Mouse (Mus musculus) cortical plate, adult 2 months (tissue): Measurements from ENCODE around the gene Smtnl2. TPM values are rescaled to one million over a fixed set of nuclear protein-coding genes. Genes with fewer than 3 reads are reported as not detected.
A peak's percentile ranks its signal among the peaks of the same experiment; 100 is the strongest.

Source experiments
- H3K27ac ChIP-seq: fragments of 200-500 bp; 2 replicates; pipeline ENCODE4 v1.5.1; 2012; ENCODE audit warnings: low read length, control low read depth, inconsistent platforms; ENCODE audit not compliant: insufficient read depth
- H3K4me1 ChIP-seq: fragments of 200-500 bp; 2 replicates; pipeline ENCODE4 v1.6.1; 2011; ENCODE audit warnings: low read length; ENCODE audit not compliant: control insufficient read depth, insufficient read depth
- H3K4me3 ChIP-seq: fragments of 200-500 bp; 2 replicates; pipeline ENCODE4 v1.5.1; 2011; ENCODE audit warnings: mild to moderate bottlenecking, low read length, control low read depth; ENCODE audit not compliant: insufficient read depth
- CTCF ChIP-seq: fragments of 200-500 bp; IDR thresholded peaks from 2 replicates; pipeline ENCODE4 v1.5.1; 2011; ENCODE audit warnings: mild to moderate bottlenecking, control low read depth, low read length; ENCODE audit not compliant: insufficient read depth; ENCODE audit errors: extremely low read depth
- POLR2A ChIP-seq: fragments of 200-500 bp; IDR thresholded peaks from 2 replicates; pipeline ENCODE4 v1.6.1; 2011; ENCODE audit warnings: mild to moderate bottlenecking, low read length, control low read depth; ENCODE audit not compliant: insufficient read depth; ENCODE audit errors: extremely low read depth
- polyA plus RNA-seq: library from polyadenylated mRNA; depleted of rRNA; stranded (reverse); fragments of >200 nt; gene quantifications from 2 replicates; pipeline ENCODE4 v1.2.3, GENCODE M21; 2012

Gene Smtnl2
- polyA plus RNA-seq, 1 experiment: 1.6 TPM

DNA sequence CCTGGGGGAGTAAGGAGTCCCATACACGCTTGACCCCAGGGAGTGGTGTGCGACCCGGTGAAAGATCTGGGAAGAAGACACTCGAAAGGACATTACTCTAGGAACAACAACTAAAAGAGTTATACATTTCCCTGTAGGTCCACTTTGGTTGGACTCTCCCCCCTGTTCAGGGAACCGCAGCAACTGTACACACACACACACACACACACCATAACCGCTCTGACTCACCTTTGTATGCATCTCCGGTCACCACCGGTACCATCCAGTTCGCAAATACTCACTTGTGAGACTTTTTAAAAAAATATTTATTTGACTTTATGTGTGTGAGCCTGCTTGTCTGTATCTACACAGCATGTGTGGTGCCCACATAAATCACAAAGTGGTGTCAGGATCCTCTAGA is 432 bp upstream of the Smtnl2 start:
- Histone ChIP-seq H3K4me1 (no peaks in the 10 kb centered on the region), H3K4me3 (no peak overlapping the region; the same call in 1 of the 2 replicates), H3K27ac (no peak overlapping the region)
- TF ChIP-seq CTCF: no peak
- TF ChIP-seq POLR2A: no peak

DNA sequence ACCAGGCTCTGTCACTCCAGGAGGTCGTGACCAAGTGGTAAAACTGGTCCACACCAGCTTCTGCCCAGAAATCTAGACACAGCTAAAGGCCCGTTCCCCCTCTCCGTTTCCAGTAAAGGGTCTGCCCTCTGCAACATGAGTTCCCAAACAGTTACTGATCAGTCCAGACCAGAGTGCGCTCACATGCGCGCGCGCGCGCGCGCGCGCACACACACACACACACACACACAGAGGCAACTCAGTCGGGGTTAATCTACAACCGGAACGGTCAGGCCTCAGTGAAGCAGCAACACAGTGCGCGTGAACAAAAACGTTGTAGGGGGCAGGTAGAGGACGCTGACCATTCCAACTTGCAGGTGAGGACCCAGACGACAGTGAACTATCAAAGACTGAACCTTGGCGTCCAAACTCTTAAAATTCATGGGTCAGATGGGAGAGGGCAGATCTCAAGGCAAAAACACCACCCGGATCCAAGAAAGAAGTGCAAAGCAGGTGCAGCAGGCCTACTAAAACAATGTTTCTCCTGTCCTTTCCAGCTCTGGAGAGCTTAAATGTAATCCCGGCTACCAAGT is 906 bp downstream of the Smtnl2 start:
- no peaks in the 10 kb centered on the region for H3K4me1 ChIP-seq
- TF ChIP-seq CTCF: 0 out of 2 replicates have a peak, but pooled peaks have one; percentile 26
- no peak for TF ChIP-seq POLR2A
- peak overlapping the region; percentile 41; the same call in 1 of the 2 replicates for H3K4me3 ChIP-seq
- no peak overlapping the region for H3K27ac ChIP-seq

DNA sequence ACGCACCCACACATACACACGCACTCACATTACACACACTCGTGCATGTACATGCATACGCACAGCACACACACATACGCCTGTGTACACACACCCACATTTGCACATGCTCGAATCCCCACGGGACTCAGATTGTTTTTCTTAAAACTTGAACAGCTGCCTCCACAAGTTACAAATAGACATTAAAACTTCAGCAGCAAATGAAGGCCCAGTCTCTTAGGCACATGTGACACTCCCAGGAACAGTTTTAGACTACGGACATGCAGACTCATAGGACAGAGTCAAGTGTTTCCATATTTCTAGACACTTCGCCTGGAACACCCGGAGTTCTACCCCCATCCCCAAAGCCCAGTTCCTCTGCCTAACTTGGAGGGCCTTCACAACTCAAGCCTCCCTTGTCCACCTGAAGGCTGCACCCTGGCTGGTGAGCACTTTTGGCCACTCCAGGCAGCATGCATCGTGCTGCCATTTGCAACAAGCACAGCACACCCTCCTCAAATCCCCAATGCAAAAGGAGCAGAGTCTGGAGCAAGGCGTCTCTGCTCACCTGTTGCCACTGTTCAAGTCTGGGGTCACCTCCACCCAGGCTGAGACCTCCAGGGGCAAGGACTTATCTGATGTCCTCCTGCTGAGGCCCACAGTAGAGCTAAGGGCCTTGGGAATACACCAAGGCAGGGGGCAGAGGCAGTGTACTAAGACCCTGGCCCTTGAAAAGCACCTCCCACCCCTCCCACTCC is 1.7 kb downstream of the Smtnl2 start:
- H3K4me3 ChIP-seq: no peak overlapping the region
- no peaks in the 10 kb centered on the region for H3K4me1 ChIP-seq
- TF ChIP-seq POLR2A: no peak
- H3K27ac ChIP-seq: no peak overlapping the region

DNA sequence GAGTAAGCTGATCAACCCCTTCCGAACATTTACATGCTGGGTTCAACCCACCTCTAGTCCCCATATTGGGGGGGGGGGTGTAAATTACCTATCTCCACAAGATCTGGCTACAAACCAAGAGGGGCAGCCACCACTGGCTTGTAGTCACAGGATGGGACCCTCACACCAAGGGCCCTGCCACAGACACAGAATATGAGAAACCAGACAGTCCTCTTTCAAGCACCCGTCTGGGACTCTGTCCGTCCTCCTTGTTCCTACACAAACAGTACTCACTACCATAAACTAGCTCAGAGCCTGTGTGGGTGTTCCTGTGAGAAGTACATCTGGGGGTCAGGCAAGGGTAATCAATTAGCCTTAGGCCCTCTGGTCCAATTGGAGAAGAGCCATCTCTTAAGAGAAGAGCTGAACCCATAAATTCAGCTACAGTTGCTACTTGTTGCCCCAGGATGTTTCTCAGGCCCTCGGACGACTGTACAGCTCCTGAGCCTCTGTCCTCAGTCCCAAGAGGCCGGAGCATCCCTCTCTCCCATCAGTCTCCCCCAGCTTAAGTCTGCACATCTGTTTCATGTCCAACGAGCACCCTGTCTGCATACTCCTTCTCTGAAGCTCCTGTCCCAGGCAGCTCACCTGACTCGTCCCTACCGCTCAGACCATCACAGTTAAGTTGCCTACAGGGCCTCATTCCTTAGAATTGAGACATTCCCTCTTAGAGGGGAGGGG is 2.9 kb downstream of the Smtnl2 start:
- no peak for TF ChIP-seq POLR2A
- no peak for TF ChIP-seq CTCF

DNA sequence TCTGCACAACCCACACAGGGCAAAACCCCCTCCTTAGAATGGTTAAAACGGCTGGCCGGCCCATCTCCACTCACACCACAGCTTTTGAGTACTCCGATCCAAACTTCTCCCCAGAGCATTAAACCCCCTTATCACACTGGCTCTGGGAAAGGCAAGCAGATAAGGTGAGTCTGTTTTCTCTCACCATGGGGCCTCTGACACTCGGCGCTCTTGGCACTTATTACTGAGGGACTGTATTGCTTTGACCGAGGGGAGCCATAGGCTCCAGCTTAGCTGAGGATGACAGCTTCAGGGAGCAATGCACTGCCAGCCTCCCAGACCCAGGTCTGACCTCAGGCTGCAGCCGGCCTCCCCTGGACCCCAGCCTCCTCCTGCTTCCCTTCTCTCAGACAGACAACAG is 3.9 kb downstream of the Smtnl2 start:
- TF ChIP-seq POLR2A: no peak
- TF ChIP-seq CTCF: no peak
- no peaks in the 10 kb centered on the region for H3K4me1 ChIP-seq
- H3K4me3 ChIP-seq: no peak overlapping the region
- no peak overlapping the region for H3K27ac ChIP-seq

More for the DNA sequence above, 2.9 kb downstream of the Smtnl2 start:
- H3K4me3 ChIP-seq: no peak overlapping the region
- H3K27ac ChIP-seq: no peak overlapping the region
- no peaks in the 10 kb centered on the region for H3K4me1 ChIP-seq

DNA sequence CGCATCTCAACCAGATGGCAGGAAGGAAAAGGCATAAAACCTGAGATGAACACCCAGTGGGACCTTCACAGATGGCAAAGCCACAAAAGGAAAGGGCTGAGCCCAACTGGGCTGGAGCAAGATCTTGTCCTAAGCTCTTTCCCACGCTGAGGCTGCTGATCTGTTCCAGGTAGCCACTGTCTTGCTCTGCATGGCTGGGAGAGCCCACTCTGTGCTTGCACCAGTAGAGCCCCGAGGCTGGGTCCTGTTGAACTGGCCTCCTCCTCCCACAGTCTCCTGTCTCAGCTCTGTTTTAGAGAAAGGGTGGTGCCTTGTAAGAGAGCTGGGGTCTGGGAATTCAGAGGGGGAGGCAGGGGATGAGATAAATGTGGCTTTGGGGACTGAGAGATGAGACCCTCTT is 4.4 kb downstream of the Smtnl2 start:
- H3K4me3 ChIP-seq: no peak overlapping the region
- H3K27ac ChIP-seq: no peak overlapping the region
- H3K4me1 ChIP-seq: no peaks in the 10 kb centered on the region
- TF ChIP-seq POLR2A: no peak
- no peak for TF ChIP-seq CTCF

DNA sequence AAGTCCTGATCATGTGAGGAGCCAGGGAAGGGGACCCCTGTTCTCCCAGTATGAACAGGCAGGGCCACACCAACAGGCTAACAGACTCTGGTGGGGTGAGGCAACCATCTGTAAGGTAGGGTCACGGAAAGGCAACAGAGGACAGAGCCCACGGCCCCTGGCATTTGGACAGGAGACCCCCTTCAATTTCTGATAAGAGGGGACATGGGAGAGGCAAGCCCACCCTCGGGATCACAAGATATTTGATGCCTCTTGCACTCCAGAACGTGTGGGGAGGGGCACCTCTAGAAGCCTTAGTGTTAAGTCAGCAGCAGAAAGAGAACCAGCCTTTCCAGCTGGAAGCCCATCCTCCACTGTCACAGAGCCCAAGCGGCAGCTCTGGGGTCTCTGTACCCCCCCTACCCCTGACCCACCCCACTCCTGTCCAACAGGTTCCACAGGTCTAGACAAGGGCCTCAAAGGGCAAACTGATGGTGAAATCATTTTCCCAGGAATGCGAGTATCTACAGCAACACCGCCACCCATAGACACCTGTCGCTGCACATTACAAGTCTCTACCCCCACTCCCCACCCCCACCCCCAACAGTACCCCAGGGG is 5.3 kb downstream of the Smtnl2 start:
- no peak overlapping the region for H3K27ac ChIP-seq
- H3K4me3 ChIP-seq: no peak overlapping the region
- no peaks in the 10 kb centered on the region for H3K4me1 ChIP-seq
- no peak for TF ChIP-seq POLR2A
- TF ChIP-seq CTCF: no peak

DNA sequence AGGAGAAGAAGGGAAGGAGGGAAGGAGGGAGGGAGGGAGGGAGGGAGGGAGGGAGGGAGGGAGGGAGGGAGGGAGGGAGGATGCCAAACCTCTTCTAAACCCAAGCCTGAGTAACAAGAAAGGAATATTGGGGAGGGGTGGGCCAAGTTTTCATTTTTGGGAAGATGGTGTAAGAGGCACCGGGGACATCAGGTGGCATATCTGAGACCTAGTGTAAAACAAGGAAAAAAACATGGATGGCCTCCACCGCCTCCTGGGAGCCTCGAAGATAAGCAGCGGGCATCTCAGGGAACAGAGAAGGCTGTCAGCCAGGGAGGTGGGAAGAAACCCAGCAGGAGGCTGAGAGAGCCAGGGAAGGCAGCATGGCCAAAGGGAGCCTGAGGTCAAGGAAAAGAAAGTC is 6.0 kb downstream of the Smtnl2 start:
- Histone ChIP-seq H3K27ac (no peak overlapping the region), H3K4me1 (no peaks in the 10 kb centered on the region), H3K4me3 (no peak overlapping the region)
- TF ChIP-seq POLR2A (no peak), CTCF (no peak)

DNA sequence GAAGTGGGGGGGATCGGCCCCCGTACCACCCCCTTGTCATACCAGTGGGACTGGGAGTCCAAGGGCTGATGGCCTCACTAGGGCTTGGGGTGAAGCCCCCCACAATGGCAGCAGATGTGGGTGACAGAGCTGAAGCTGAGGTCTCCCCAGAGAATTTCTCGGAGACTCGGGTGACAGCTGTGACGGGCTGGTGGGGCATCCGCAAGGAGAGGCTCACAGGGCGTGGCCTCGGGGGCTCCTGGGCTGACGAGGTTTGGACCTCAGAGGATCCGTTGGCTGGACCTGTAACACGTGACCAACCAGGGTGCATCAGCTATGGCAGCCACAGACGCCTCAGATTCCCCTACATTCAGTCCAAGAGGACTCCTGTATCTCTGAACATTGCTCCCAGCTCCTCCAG is 8.5 kb downstream of the Smtnl2 start:
- TF ChIP-seq CTCF: no peak
- no peak for TF ChIP-seq POLR2A
- H3K4me1 ChIP-seq: no peaks in the 10 kb centered on the region
- H3K27ac ChIP-seq: no peak overlapping the region
- H3K4me3 ChIP-seq: no peak overlapping the region

DNA sequence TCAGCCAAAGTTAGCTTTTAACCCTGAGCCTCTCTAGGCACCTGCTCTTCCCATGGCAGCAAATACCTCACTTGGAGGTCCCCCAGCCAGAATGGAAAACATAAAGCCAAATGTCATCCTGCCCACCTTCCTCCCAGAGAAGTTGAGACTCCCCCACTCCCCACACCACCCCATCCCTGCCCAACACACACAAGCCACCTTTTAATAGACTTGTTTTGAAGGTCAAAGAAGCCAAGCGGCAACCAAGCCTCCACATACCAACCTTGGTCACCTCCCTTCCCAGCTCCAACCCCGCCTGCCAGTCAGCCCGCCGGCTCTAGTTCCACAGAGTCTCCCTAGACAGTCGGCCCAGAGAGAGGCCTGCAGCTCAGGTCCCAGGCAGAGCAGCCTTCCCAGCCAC is 9.5 kb downstream of the Smtnl2 start:
- no peaks in the 10 kb centered on the region for H3K4me1 ChIP-seq
- no peak for TF ChIP-seq CTCF
- no peak for TF ChIP-seq POLR2A
- no peak overlapping the region for H3K4me3 ChIP-seq
- H3K27ac ChIP-seq: no peak overlapping the region
